Mouse (Mus musculus) intestine, embryonic 14.5 days (tissue): ENCODE measurements around the gene Rnf130. TPM values are rescaled to one million over a fixed set of nuclear protein-coding genes. Genes with fewer than 3 reads are reported as not detected.

Experiments used
- ATAC-seq: fragments of 200-750 bp; cut with Nextera tagmentation; replicated peaks from 2 replicates; pipeline ENCODE4 v1.8.0; 2017; ENCODE audit warnings: low read depth, moderate number of reproducible peaks, moderate TSS enrichment, moderate library complexity; ENCODE audit not compliant: low FRiP score, low TSS enrichment
- DNase-seq: peaks from one replicate; pipeline ENCODE4 v3.0.0-alpha.2; 2018; ENCODE audit warnings: low spot score
- H3K27ac ChIP-seq: fragments of 300-500 bp; sonication (generic); 2 replicates; pipeline ENCODE4 v1.5.1; 2014; ENCODE audit warnings: low read depth, mild to moderate bottlenecking, control low read depth
- H3K27me3 ChIP-seq: fragments of 300-500 bp; sonication (generic); replicated peaks from 2 replicates; pipeline ENCODE4 v1.6.1; 2014; ENCODE audit warnings: low read length, control low read depth; ENCODE audit not compliant: control insufficient read depth, insufficient read depth
- H3K36me3 ChIP-seq: fragments of 300-500 bp; sonication (generic); 2 replicates; pipeline ENCODE4 v1.6.1; 2014; ENCODE audit warnings: low read length, control low read depth; ENCODE audit not compliant: control insufficient read depth, insufficient read depth
- H3K4me1 ChIP-seq: fragments of 300-500 bp; sonication (generic); replicated peaks from 2 replicates; pipeline ENCODE4 v1.6.1; 2014; ENCODE audit warnings: low read length, control low read depth, mixed read lengths; ENCODE audit not compliant: control insufficient read depth, insufficient read depth
- H3K4me2 ChIP-seq: fragments of 300-500 bp; sonication (generic); 2 replicates; pipeline ENCODE4 v1.6.1; 2014; ENCODE audit warnings: low read length
- H3K4me3 ChIP-seq: fragments of 300-500 bp; sonication (generic); 2 replicates; pipeline ENCODE4 v1.5.1; 2014; ENCODE audit warnings: low read depth, low read length, control low read depth, mixed read lengths
- H3K9ac ChIP-seq: fragments of 300-500 bp; sonication (generic); 2 replicates; pipeline ENCODE4 v1.6.1; 2014; ENCODE audit warnings: mild to moderate bottlenecking, low read length
- H3K9me3 ChIP-seq: fragments of 300-500 bp; sonication (generic); 2 replicates; pipeline ENCODE4 v1.6.1; 2016; ENCODE audit warnings: low read length, control low read depth; ENCODE audit not compliant: control insufficient read depth
- whole genome bisulfite sequencing: fragments of 180-500 bp; shearing (Covaris S2); extraction: QIAGEN DNeasy Blood & Tissue Kit; methylation state at CpG from one replicate; pipeline ENCODE4 v1.1.7; 2014; 5-methylcytosine and 5-hydroxymethylcytosine counted together
- polyA plus RNA-seq: library from polyadenylated mRNA; unstranded; fragments of >200 nt; fragmentation: Nextera tagmentation; extraction: Ambion mirVana; gene quantifications from 2 replicates; pipeline ENCODE4 v1.2.1, GENCODE M21; 2014

Gene Rnf130
- polyA plus RNA-seq, 1 experiment from 2014 or later, result 50.0 TPM

DNA sequence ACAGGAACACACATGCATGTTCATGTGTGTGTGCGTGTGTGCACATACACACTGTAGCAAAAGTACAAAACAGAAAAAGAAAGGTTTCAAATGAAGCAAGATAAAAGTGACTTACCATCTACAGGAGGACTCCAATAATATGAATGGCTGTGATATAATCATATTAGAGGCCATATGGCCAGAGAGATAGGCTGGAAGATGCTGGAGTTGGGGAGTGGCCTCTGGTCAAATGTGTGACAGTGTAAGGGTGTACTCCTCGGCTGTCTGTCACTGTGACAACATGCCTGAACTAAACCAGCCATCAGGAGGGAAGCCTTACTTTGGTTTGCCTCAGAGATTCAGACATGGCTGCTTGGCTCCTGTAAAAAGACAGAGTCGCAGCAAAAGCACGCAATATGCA lies 40.1 kb upstream of the Rnf130 start:
- WGBS, result 91% methylated on average over 4 of the region's 4 CpGs
- no peaks in the 10 kb centered on the region for H3K27me3 ChIP-seq
- H3K4me1 ChIP-seq, result no peaks in the 10 kb centered on the region
- no peak overlapping the region for H3K4me2 ChIP-seq
- ATAC-seq, result no peak
- no peak for DNase-seq
- H3K9ac ChIP-seq, result no peak overlapping the region
- no peak overlapping the region for H3K27ac ChIP-seq
- H3K36me3 ChIP-seq, result no peaks in the 10 kb centered on the region
- H3K9me3 ChIP-seq, result no peaks in the 10 kb centered on the region
- no peak overlapping the region for H3K4me3 ChIP-seq

GRCm38 (mm10) chr11:49986277-49987036 lies 38.7 kb upstream of the Rnf130 start:
- Histone ChIP-seq H3K9me3 (no peaks in the 10 kb centered on the region), H3K9ac (no peak overlapping the region), H3K4me1 (no peaks in the 10 kb centered on the region), H3K27ac (no peak overlapping the region), H3K4me2 (no peak overlapping the region), H3K36me3 (no peaks in the 10 kb centered on the region), H3K27me3 (no peaks in the 10 kb centered on the region), H3K4me3 (no peak overlapping the region)
- 20% methylated on average over 10 of the region's 10 CpGs for WGBS
- ATAC-seq, result peak; percentile 64; the same call in 1 of the 2 replicates
- DNase-seq, result peak; percentile 87

DNA sequence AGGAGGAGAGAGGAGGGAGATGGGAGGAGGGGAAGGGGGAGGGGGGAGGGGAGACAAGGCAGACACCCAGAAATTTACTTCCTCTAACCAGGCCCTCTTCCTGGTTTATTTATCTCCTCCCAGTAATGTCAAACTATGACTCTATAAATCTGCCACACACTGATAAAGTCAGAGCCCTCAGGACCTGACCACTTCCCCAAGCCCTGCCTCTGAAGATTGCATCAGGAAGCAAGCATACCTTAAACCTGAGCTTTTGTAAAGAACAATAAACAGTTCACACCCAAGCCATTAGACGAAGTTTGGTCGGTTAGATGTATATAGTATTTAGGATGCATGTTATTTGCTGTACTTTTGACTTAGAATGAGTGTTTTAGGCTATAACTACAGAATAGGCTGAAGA lies 30.6 kb upstream of the Rnf130 start:
- no peaks in the 10 kb centered on the region for H3K27me3 ChIP-seq
- ATAC-seq (peak; percentile 62), DNase-seq (no peak)
- no peak overlapping the region for H3K27ac ChIP-seq
- no peaks in the 10 kb centered on the region for H3K9me3 ChIP-seq
- H3K4me2 ChIP-seq, result no peak overlapping the region
- no peak overlapping the region for H3K9ac ChIP-seq
- WGBS, result 29% methylated on average over 2 of the region's 2 CpGs
- H3K36me3 ChIP-seq, result no peaks in the 10 kb centered on the region
- no peaks in the 10 kb centered on the region for H3K4me1 ChIP-seq
- H3K4me3 ChIP-seq, result no peak overlapping the region

DNA sequence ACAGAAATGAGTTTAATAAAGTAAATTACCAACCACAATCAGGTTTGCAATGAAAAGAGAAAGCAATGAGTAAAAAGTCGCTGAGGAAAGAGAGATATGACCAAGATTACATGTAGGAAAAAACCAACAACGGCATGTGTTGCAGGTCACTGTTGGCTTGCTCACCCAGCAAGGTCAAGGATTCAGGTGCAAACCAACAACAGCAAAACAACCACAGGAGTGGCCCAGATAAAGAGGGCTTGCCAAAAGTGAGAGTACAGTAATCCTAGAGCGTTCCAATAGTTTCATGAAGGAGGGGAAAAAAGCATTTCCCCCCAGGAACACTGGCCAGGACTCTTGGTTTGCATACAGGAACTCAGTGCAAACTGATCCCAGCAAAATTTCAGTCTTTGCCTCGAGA lies 28.7 kb upstream of the Rnf130 start:
- WGBS, result 65% methylated on average over 4 of the region's 4 CpGs
- Histone ChIP-seq H3K4me2 (no peak overlapping the region), H3K27me3 (no peaks in the 10 kb centered on the region), H3K9me3 (no peaks in the 10 kb centered on the region), H3K4me1 (no peaks in the 10 kb centered on the region), H3K4me3 (no peak overlapping the region), H3K27ac (no peak overlapping the region), H3K9ac (no peak overlapping the region), H3K36me3 (no peaks in the 10 kb centered on the region)
- ATAC-seq, result no peak
- no peak for DNase-seq

GRCm38 (mm10) chr11:49997321-49997720 lies 27.8 kb upstream of the Rnf130 start:
- Histone ChIP-seq H3K4me1 (no peaks in the 10 kb centered on the region), H3K36me3 (no peaks in the 10 kb centered on the region), H3K27me3 (no peaks in the 10 kb centered on the region), H3K27ac (no peak overlapping the region), H3K4me2 (no peak overlapping the region), H3K9ac (no peak overlapping the region), H3K4me3 (no peak overlapping the region), H3K9me3 (no peaks in the 10 kb centered on the region)
- DNase-seq (no peak), ATAC-seq (no peak)
- 71% methylated on average over 5 of the region's 5 CpGs for WGBS

DNA sequence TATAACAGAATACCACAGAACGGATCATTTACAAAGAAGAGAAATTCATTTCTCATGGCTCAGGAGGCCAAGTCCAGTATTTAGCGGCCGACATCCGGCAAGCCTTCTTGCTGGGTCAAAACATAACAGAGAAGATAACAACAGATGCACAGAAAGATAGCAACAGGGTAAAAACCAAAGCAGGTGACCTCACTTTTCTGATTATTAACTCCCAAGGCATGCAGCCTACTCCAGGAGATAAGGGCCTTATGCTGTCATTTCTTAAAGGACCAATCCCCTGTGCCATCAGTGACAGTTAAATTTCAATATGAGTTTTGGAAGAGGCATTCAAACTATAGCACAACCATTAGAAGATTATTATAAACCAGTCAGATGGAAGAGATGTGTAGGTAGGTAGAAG lies 22.3 kb upstream of the Rnf130 start:
- H3K27me3 ChIP-seq, result no peaks in the 10 kb centered on the region
- WGBS, result 74% methylated on average over 4 of the region's 4 CpGs
- no peaks in the 10 kb centered on the region for H3K4me1 ChIP-seq
- DNase-seq (no peak), ATAC-seq (no peak)
- H3K4me2 ChIP-seq, result no peak overlapping the region
- H3K36me3 ChIP-seq, result no peaks in the 10 kb centered on the region
- H3K4me3 ChIP-seq, result no peak overlapping the region
- no peak overlapping the region for H3K9ac ChIP-seq
- no peaks in the 10 kb centered on the region for H3K9me3 ChIP-seq
- H3K27ac ChIP-seq, result no peak overlapping the region

DNA sequence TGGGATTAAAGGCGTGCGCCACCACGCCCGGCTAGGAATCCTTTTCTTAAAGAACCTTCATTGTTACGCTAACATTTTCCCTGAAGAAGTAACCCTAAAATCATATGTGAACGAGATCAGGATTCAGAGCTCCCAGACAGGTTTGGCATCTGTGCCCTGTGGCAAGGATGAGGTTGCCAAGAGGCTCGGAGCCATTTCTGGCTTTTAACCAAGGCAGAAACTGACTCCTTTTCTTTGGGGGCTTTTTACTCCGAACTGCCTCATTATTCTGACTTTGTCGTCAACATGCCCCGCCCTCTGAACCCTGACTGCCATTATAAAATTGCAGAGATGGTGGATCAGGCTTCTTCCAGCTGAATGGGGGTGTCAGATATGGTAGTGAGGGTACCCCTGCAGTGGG lies 17.4 kb upstream of the Rnf130 start:
- H3K9ac ChIP-seq, result no peak overlapping the region
- H3K27me3 ChIP-seq, result no peaks in the 10 kb centered on the region
- H3K27ac ChIP-seq, result no peak overlapping the region
- no peaks in the 10 kb centered on the region for H3K36me3 ChIP-seq
- no peak for DNase-seq
- no peak overlapping the region for H3K4me3 ChIP-seq
- no peak overlapping the region for H3K4me2 ChIP-seq
- no peaks in the 10 kb centered on the region for H3K9me3 ChIP-seq
- H3K4me1 ChIP-seq, result no peaks in the 10 kb centered on the region
- 81% methylated on average over 10 of the region's 10 CpGs for WGBS
- ATAC-seq, result no peak

- Histone ChIP-seq H3K36me3 (no peaks in the 10 kb centered on the region), H3K4me1 (no peaks in the 10 kb centered on the region), H3K9ac (no peak overlapping the region), H3K4me2 (no peak overlapping the region), H3K4me3 (no peak overlapping the region), H3K9me3 (no peaks in the 10 kb centered on the region), H3K27me3 (no peaks in the 10 kb centered on the region), H3K27ac (no peak overlapping the region)
- 46% methylated on average over 5 of the region's 5 CpGs for WGBS
- DNase-seq (no peak), ATAC-seq (no peak)
These were observed 16.9 kb upstream of the Rnf130 start for GRCm38 (mm10) chr11:50008231-50008630.

- Histone ChIP-seq H3K4me1 (no peaks in the 10 kb centered on the region), H3K27ac (no peak overlapping the region), H3K9me3 (no peaks in the 10 kb centered on the region), H3K27me3 (no peaks in the 10 kb centered on the region), H3K4me2 (no peak overlapping the region), H3K4me3 (no peak overlapping the region), H3K36me3 (no peaks in the 10 kb centered on the region), H3K9ac (no peak overlapping the region)
- WGBS, result 65% methylated on average over 6 of the region's 6 CpGs
- DNase-seq, result no peak
- ATAC-seq, result no peak
These were observed 12.1 kb upstream of the Rnf130 start for GRCm38 (mm10) chr11:50013016-50013415.
